ENCODE assay signal across 8 mouse cellular contexts in genomic region chr19:8930771-8931170, GRCm38 (mm10). TPM values are rescaled to one million over a fixed set of nuclear protein-coding genes. Genes with fewer than 3 reads are reported as not detected.
DNase-seq lines count a peak whose midpoint lies in the region; ATAC-seq lines count a peak whose summit lies in the region.

No protein-coding gene starts in this region.

- H3K27ac ChIP-seq in heart, embryonic 16.5 days (ENCODE audit: low read length) = no peak overlapping the region
- no peak overlapping the region for H3K27ac ChIP-seq in neural tube, embryonic 12.5 days
- H3K27ac ChIP-seq in limb, embryonic 12.5 days = no peak overlapping the region

- peak overlapping the region; percentile 92 for H3K9ac ChIP-seq in heart, embryonic 16.5 days (ENCODE audit: low read length)
- no peak overlapping the region for H3K9ac ChIP-seq in neural tube, embryonic 12.5 days
- peak overlapping the region; percentile 87 for H3K9ac ChIP-seq in limb, embryonic 12.5 days (replicated peaks)

- H3K9me3 ChIP-seq in heart, embryonic 16.5 days (replicated peaks; ENCODE audit: control insufficient read depth, low read length) = no peaks in the 10 kb centered on the region
- H3K9me3 ChIP-seq in neural tube, embryonic 12.5 days = no peaks in the 10 kb centered on the region
- no peaks in the 10 kb centered on the region for H3K9me3 ChIP-seq in limb, embryonic 12.5 days

- no peak for ATAC-seq in heart, embryonic 16.5 days (replicated peaks; ENCODE audit: extremely low read depth, insufficient read depth, low FRiP score)
- ATAC-seq in neural tube, embryonic 12.5 days (ENCODE audit: low FRiP score, low read depth) = no peak
- no peak for ATAC-seq in limb, embryonic 12.5 days (ENCODE audit: insufficient number of reproducible peaks, insufficient read depth, low FRiP score, low TSS enrichment, low read depth)

- DNase-seq in heart, adult 18-20 months = no peak
- DNase-seq in neural tube, embryonic 10.5 days (ENCODE audit: extremely low spot score, low spot score) = no peak
- DNase-seq in frontal cortex, adult 2 months (ENCODE audit: extremely low spot score in 1 of 2, low spot score in 1 of 2) = no peak
- DNase-seq in right cerebral cortex, adult 2 months (ENCODE audit: low spot score in 2 of 2) = no peak
- DNase-seq in thymus, postnatal 0 days (ENCODE audit: low spot score) = no peak

- H3K4me1 ChIP-seq in heart, embryonic 16.5 days (ENCODE audit: control insufficient read depth, insufficient read depth, low read length) = peaks cover 16% of the 10 kb centered on the region
- peaks cover 20% of the 10 kb centered on the region for H3K4me1 ChIP-seq in neural tube, embryonic 12.5 days
- H3K4me1 ChIP-seq in limb, embryonic 12.5 days (replicated peaks) = peaks cover 17% of the 10 kb centered on the region

- H3K36me3 ChIP-seq in heart, embryonic 16.5 days (ENCODE audit: control insufficient read depth, insufficient read depth) = peaks cover 24% of the 10 kb centered on the region
- peaks cover 29% of the 10 kb centered on the region for H3K36me3 ChIP-seq in neural tube, embryonic 12.5 days
- peaks cover 58% of the 10 kb centered on the region for H3K36me3 ChIP-seq in limb, embryonic 12.5 days

- WGBS in heart, embryonic 16.5 days = 75% methylated on average over 7 of the region's 7 CpGs
- WGBS in neural tube, embryonic 12.5 days = 84% methylated on average over 7 of the region's 7 CpGs
- WGBS in limb, embryonic 12.5 days = 78% methylated on average over 7 of the region's 7 CpGs

- peak overlapping the region; percentile 87 for H3K4me3 ChIP-seq in heart, embryonic 16.5 days (ENCODE audit: low read length)
- H3K4me3 ChIP-seq in neural tube, embryonic 12.5 days = no peak overlapping the region; the same call in 1 of the 2 replicates
- peak overlapping the region; percentile 80 for H3K4me3 ChIP-seq in limb, embryonic 12.5 days (replicated peaks)

- H3K4me2 ChIP-seq in heart, embryonic 16.5 days (ENCODE audit: low read depth, low read length) = peak overlapping the region; percentile 86
- peak overlapping the region; percentile 84 for H3K4me2 ChIP-seq in neural tube, embryonic 12.5 days (replicated peaks)
- H3K4me2 ChIP-seq in limb, embryonic 12.5 days = peak overlapping the region; percentile 73

- no peaks in the 10 kb centered on the region for H3K27me3 ChIP-seq in heart, embryonic 16.5 days (ENCODE audit: control insufficient read depth, insufficient read depth, low read length)
- H3K27me3 ChIP-seq in neural tube, embryonic 12.5 days (replicated peaks) = no peaks in the 10 kb centered on the region
- no peaks in the 10 kb centered on the region for H3K27me3 ChIP-seq in limb, embryonic 12.5 days

RNA-seq across cellular contexts. Expression of gene Eml3, which starts 1.4 kb away (rescaled TPM):
- 16.0 and 17.2 TPM in 2 replicates for polyA plus RNA-seq in heart, embryonic 16.5 days (2015; fragmentation: Nextera tagmentation; extraction: Ambion mirVana)
- total RNA-seq in heart, adult 18-20 months (2021) = 1 to 10 TPM; 5.7 to 7.6 TPM
- polyA plus RNA-seq in neural tube, embryonic 12.5 days (2016; fragmentation: Nextera tagmentation; extraction: Ambion mirVana) = 14.1 and 14.3 TPM in 2 replicates
- 34.6 and 34.9 TPM in 2 replicates for polyA plus RNA-seq in limb, embryonic 12.5 days (2016; fragmentation: Nextera tagmentation; extraction: Ambion mirVana)
- polyA plus RNA-seq in frontal cortex, adult 2 months (2012; rRNA removed) = 13.9 and 14.1 TPM in 2 replicates
- 25.2 and 27.1 TPM in 2 replicates for polyA plus RNA-seq in thymus, postnatal 0 days (2015; fragmentation: Nextera tagmentation; extraction: Ambion mirVana)

RNA-seq across cellular contexts. Expression of gene Rom1, which starts 1.6 kb away (rescaled TPM):
- polyA plus RNA-seq in heart, embryonic 16.5 days (2015; fragmentation: Nextera tagmentation; extraction: Ambion mirVana) = 2.2 and 2.4 TPM in 2 replicates
- 10 to 100 TPM; 25.7 to 34.7 TPM for total RNA-seq in heart, adult 18-20 months (2021)
- polyA plus RNA-seq in neural tube, embryonic 12.5 days (2016; fragmentation: Nextera tagmentation; extraction: Ambion mirVana) = 2.1 and 2.3 TPM in 2 replicates
- polyA plus RNA-seq in limb, embryonic 12.5 days (2016; fragmentation: Nextera tagmentation; extraction: Ambion mirVana) = 2.4 and 2.6 TPM in 2 replicates
- polyA plus RNA-seq in frontal cortex, adult 2 months (2012; rRNA removed) = 8.3 and 9.6 TPM in 2 replicates
- polyA plus RNA-seq in thymus, postnatal 0 days (2015; fragmentation: Nextera tagmentation; extraction: Ambion mirVana) = 4.7 TPM in 2 replicates

RNA-seq across cellular contexts. Expression of gene B3gat3, which starts 10.6 kb away (rescaled TPM):
- 32.7 and 38.0 TPM in 2 replicates for polyA plus RNA-seq in heart, embryonic 16.5 days (2015; fragmentation: Nextera tagmentation; extraction: Ambion mirVana)
- total RNA-seq in heart, adult 18-20 months (2021) = 10 to 100 TPM; 38.0 to 38.7 TPM
- polyA plus RNA-seq in neural tube, embryonic 12.5 days (2016; fragmentation: Nextera tagmentation; extraction: Ambion mirVana) = 84.2 and 91.5 TPM in 2 replicates
- polyA plus RNA-seq in limb, embryonic 12.5 days (2016; fragmentation: Nextera tagmentation; extraction: Ambion mirVana) = 53.5 and 53.6 TPM in 2 replicates
- polyA plus RNA-seq in frontal cortex, adult 2 months (2012; rRNA removed) = 190 and 210 TPM in 2 replicates
- 28.4 and 29.3 TPM in 2 replicates for polyA plus RNA-seq in thymus, postnatal 0 days (2015; fragmentation: Nextera tagmentation; extraction: Ambion mirVana)

RNA-seq across cellular contexts. Expression of gene Mta2, which starts 10.9 kb away (rescaled TPM):
- 92.1 and 96.0 TPM in 2 replicates for polyA plus RNA-seq in heart, embryonic 16.5 days (2015; fragmentation: Nextera tagmentation; extraction: Ambion mirVana)
- 10 to 100 TPM; 28.8 to 30.1 TPM for total RNA-seq in heart, adult 18-20 months (2021)
- polyA plus RNA-seq in neural tube, embryonic 12.5 days (2016; fragmentation: Nextera tagmentation; extraction: Ambion mirVana) = 175 and 177 TPM in 2 replicates
- polyA plus RNA-seq in limb, embryonic 12.5 days (2016; fragmentation: Nextera tagmentation; extraction: Ambion mirVana) = 227 and 231 TPM in 2 replicates
- polyA plus RNA-seq in frontal cortex, adult 2 months (2012; rRNA removed) = 27.6 and 31.0 TPM in 2 replicates
- 203 and 214 TPM in 2 replicates for polyA plus RNA-seq in thymus, postnatal 0 days (2015; fragmentation: Nextera tagmentation; extraction: Ambion mirVana)

RNA-seq across cellular contexts. Expression of gene Tut1, which starts 22.9 kb away (rescaled TPM):
- polyA plus RNA-seq in heart, embryonic 16.5 days (2015; fragmentation: Nextera tagmentation; extraction: Ambion mirVana) = 17.5 and 18.4 TPM in 2 replicates
- 1 to 10 TPM; 8.2 to 9.5 TPM for total RNA-seq in heart, adult 18-20 months (2021)
- 32.5 and 34.6 TPM in 2 replicates for polyA plus RNA-seq in neural tube, embryonic 12.5 days (2016; fragmentation: Nextera tagmentation; extraction: Ambion mirVana)
- 37.9 and 39.7 TPM in 2 replicates for polyA plus RNA-seq in limb, embryonic 12.5 days (2016; fragmentation: Nextera tagmentation; extraction: Ambion mirVana)
- polyA plus RNA-seq in frontal cortex, adult 2 months (2012; rRNA removed) = 19.6 and 20.5 TPM in 2 replicates
- 31.2 and 32.4 TPM in 2 replicates for polyA plus RNA-seq in thymus, postnatal 0 days (2015; fragmentation: Nextera tagmentation; extraction: Ambion mirVana)
